Mouse (Mus musculus): ENCODE results near the gene Ctla4.

- TF ChIP-seq POLR2A (IDR thresholded peaks at IDR 0.05; ENCODE audit: low read depth, low read length) (no peak), CTCF (IDR thresholded peaks at IDR 0.05; ENCODE audit: borderline replicate concordance, insufficient read depth, low read length) (no peak)
Observed at GRCm38 (mm10) chr1:60948112-60948511, 61.3 kb downstream of the Ctla4 start.
